Mouse (Mus musculus): Measurements from ENCODE around the gene 2010111I01Rik.
"Not testable (repeated sequence)": the region's sequence is repeated elsewhere in the genome, so short reads cannot be mapped to it uniquely, and the experiment has no call there.

Gene 2010111I01Rik

DNA sequence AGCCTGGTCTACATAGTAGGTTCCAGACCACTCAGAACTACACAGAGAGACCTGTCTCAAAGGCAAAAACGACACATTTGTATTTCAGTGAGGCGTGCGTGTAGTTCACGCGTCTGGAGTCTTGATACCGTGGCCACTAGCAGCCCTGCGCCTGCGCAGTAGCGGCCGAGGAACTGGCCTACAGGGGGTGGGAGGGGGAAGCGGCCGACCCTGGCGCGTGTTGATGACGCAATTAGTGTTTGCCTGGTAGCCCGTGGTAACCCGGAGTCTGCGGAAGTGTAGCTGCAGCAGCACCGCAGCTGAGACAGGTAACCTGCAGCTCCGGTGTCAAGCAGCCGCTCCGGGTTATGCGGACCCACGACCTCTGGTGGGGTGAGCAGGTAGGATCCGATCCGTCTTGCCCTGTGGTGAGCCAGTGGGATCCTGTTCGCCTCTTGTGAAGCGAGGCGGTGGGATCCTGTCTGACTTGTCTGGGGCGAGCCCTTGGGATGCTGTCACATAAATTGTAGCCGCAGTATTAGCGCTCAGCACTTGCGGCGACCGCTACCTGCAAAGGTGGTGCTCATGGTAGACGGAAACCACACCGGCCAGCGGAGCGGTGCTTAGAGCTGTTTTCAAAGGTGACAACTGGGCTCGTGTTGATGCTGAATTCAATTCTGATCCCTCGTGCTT lies at the start of gene 2010111I01Rik:
Gene 2010111I01Rik, plus strand, starts transcription at position 254 of the 672 bp plus-strand sequence.
- DNase-seq = peak; percentile 98

DNA sequence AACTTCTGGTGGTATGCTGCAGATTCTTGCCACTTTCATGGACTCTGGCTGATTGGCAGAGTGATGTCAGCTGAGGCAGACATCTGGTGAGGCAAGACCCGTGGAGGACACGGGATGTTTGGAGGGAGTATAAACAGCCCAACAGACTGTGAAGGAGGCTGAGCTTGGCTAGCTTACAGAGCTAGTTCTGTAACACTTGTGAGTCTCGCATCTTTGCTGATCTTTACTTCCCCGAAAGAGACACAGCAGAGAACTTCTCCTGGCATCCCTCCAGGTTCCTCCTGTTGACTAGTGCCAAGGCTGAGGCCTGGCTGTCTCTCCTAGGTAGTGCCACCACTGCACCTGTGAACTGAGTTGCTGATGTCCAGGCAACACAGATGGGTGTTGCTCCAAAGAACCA lies 48.0 kb upstream of the 2010111I01Rik start:
- DNase-seq = no peak

DNA sequence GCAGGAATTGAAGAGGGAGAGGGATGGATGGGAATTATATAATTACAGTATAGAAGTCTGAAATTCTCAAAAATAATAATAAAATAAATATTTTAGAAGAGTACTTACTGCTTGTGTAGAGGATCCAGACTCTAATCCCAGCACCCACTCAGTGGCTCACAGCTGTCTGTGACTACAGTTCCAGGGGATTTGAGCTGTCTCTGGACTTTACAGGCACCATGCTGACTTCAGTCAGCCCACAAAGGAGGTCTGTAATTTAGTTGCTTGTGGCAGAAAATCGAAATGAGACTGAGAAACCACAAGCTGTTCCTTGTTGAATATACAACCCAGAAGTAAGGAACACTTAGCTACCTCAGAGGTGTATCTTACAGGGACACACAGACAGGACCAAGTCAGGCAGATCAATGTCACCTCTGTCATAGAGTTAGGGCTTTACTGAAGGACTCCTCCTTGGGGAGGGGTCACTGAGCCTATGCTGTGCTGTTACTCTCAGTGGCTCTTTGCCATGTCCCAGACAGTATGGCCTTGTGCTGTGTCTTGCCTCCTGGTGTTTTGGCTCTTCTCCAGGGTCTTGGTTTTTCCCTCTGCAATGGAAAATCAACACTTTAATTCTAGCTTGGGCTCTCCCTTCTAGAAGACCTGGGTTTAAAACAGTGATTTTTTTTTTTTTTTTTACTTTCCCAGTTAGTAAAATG lies 47.1 kb upstream of the 2010111I01Rik start:
- DNase-seq = no peak

DNA sequence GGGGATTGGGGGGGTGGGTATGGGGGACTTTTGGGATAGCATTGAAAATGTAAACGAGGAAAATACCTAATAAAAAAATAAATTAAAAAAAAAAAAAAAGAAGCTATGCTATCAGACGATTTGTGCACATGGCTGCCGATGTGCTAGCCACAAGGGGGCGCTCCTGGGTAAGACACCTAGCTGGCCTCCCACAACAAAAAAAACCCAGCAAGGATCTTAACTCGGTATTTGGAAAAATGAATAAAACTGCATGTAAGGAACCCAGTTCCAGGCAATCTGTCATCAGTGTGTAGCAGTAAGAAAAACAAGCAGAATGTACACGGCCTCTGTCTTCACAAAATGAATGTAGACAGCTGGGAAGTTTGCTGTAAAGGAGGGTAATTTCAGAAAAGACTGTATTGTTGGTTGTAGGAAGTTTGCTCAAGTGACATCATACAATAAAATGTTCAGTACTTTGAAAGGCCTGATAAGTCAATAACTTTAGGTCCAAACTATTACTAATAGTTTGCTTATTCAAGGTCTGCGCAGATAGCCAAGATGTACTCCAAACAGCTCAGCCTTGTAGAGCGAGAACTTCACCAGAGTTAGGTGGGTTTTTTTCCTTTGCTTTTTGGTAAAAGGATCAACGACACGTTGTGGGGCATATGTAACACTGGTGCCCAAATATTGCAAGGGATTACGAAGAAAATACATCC lies 44.9 kb upstream of the 2010111I01Rik start:
- DNase-seq = peak; percentile 70

DNA sequence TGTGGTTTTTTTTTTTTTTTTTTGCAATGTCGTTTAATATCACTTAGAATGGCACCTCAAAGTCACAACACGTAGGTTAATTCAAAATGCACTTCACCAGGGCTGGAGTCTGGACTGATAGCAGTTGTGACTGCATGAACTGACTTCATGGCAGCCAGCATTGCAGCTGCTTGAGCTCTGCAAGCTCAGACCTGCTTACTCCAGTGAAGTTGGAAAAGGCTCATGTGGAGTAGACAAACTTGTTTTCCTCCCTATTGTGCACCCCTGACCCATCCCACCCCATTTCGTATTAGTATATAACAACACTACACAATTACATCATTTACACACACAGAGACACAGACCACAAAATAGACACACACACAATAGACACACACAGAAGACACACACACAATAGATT lies 42.0 kb upstream of the 2010111I01Rik start:
- DNase-seq = no peak

DNA sequence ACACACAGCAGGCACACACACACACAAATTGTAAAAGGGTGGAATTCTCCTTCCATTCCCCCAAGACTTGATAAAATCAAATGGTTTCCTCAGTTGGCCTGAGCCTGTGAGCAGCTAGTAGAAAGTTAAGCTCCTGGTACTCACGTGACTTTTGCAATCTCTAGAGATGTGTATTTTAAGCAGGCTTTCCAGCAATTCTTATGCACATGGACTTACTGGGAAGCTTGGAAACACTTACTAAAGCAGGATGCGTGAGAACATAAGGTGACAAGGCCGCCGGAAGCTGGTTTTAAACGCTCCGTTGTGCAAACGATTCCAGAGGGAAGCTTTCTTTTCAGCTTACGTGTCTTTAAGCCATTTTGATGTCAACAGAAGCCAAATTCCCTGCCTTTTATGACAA lies 41.5 kb upstream of the 2010111I01Rik start:
- DNase-seq = no peak

DNA sequence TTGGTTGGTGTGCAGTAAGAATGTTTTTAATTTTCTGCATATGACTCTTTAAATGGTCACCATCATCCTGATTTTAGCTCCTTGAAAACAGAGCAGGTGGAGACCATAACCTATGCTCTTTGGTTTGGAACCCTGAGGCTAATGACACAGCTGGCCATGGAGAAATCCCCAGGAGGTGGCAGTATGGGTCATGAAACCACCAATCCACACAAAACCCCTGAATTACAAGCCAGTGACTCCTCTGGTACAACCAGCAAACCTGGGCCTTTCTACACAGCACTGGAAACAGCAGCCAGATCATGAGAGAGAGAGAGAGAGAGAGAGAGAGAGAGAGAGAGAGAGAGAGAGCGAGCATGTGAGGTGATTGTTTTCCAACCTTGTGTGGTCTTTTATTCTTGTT lies 38.2 kb upstream of the 2010111I01Rik start:
- DNase-seq = peak; percentile 44

DNA sequence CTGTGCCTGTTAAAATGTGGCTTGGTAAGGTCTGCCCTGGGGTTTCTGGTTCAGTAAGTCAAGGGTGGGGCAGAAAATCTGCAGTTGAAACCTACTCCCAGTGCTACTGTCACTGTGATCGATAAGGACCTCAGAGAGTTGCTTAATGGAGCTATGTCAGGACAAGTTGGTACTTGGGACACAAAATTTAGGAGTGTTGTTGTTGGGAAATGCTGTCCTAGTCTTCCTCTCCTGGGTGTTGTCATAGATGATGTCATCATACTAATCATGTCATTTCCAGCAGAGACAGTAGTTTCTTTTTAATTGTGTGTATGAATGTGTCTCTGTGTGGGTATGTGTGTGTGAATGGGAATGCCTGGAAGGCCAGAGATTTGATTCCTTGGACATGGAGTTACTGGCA lies 37.2 kb upstream of the 2010111I01Rik start:
- no peak for DNase-seq

DNA sequence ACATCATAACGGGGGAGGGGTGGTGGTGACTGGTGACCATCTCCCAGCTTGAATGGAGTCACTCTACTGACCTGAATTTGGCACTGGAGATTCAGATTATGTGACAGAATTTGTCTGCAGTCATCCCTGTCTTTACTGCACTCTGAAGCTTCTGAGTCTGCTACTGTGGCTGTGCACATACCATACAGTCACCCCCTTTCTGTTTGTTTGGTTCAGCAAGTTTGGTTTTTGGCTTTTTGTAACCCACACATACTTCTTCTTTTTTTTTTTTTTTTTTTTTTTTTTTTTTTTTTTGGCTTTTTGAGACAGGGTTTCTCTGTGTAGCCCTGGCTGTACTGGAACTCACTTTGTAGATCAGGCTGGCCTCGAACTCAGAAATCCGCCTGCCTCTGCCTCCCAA lies 35.5 kb upstream of the 2010111I01Rik start:
- DNase-seq = not testable (repeated sequence)

DNA sequence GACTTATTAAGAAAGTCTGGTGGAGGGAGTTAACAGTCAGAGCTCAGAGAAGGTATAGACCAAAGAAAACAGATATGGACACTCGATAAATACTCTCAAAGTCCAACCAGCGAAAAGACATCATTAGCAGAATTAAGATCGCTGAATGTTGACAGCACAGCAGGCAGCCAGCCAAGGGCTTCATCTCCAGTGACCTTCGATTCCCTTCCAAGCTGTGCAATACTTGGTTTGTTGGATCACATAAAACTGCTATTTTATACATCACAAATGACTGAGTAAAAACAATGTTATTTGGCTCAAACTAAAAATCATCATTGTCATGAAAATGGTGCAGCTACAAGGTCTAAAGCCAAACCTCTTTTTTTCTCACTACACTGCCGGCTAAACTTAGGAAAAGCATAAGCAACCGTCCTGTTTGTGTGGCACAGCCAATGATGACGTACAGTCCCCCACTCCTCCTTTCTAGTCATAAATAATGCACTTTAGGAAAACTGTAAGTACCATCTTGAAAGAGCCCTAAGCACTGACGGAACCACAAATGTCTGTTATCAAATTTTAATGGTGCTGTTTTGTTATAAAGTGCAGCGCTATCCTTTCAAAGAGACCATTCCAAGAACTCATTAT lies 34.8 kb upstream of the 2010111I01Rik start:
- DNase-seq = no peak

DNA sequence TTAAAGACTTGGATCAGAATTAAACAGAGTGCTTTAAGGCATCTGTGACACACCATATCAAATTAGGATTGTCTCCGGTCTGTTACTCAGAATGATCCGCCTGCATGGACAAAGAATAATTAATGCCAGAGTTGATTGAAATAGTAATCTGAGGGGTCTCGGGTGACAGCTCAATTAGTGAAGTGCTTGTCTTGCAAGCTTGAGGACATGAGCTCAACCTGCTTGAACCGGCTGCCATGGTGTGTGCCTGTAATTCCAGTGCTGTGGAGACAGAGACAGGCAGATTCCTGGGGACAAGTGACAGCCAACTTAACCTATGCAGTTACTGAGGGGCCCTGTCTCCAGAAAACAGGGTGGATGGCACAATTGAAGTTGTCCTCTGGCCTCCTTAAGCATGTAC lies 32.2 kb upstream of the 2010111I01Rik start:
- no peak for DNase-seq

DNA sequence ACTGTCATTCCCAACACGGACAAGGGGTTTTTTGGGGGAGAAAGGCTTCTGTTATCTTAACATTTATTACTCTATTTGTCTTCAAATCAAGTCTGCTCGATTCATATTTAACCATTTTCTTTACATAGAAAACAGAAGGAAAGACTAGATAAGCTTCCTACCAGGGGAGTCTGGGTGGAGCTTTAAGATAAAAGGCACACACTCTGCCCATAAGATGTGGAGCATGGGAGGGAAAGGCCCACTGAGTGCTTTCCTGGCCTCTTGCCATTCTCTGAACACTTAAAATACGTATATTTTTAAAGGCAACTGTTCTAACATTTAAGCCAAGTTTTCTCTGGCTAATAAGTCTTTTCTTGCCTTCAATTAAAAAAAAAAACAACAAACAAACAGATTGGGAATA lies 25.3 kb upstream of the 2010111I01Rik start:
- DNase-seq = no peak

DNA sequence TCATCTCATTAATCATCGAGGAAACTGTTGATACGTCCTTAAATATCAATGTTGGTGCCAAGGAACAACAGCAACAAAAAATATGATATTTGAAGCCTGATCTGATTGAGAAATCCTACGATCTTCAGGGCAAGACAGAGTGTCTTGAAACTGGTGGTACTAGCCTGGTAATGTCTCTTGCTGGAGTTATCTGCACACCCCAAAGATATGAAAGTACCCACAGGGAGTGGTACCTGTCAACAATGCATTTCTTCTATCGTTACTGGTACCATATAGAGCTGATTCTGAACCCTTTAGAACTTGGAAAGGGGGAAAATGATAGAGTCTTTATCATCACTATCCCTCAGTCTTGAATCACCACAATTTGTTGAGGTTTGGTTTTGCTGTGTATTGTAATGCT lies 24.9 kb upstream of the 2010111I01Rik start:
- DNase-seq = no peak

DNA sequence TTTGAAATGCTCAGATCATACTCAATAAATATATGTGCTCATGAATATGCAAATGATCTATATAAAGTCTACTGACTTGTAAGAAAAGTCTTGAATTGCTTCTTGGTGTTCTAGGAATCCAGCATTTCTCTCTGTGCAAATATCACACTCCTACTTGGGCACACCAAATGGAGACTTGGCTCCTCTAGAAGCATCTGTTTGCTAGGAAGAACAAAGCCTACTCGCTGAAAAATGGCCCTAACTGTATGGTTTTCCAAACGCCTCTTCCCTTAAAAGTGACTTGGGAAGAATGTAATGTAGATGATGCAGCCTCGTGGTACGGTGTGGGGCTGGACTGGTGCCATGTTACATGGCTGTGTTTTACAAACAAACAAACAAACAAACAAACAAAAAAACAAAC lies 24.0 kb upstream of the 2010111I01Rik start:
- DNase-seq = no peak

DNA sequence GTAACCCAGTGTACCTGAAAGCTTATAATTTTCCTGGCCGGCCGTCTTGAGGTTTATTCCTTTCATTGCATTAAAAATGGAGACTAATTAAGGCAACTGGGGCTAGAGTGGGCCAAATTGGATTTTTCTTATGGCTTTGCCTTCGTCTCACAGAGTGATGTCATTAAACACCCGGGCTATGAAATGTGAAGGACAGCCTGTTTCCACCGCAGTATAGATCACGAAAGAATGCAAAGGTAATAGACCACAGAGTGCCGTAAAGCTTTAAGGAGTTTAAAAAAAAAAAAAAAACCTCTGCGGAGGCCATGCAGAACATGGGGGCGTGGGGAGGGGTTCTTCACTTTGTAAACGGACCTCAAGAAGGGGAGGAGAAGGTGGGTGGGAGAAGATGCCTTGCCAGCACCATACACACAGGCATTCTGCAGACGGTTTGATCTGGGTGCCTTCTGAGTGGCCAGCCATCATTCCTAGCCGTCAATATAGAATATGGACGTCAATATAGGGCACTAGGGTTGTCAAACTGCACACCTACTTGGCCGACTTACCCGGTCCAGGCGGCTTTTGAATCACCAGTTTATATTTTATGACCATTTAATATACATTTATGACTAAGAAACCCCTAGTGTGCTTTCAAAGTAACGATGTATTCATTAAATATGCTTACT lies 23.2 kb upstream of the 2010111I01Rik start:
- DNase-seq = no peak

DNA sequence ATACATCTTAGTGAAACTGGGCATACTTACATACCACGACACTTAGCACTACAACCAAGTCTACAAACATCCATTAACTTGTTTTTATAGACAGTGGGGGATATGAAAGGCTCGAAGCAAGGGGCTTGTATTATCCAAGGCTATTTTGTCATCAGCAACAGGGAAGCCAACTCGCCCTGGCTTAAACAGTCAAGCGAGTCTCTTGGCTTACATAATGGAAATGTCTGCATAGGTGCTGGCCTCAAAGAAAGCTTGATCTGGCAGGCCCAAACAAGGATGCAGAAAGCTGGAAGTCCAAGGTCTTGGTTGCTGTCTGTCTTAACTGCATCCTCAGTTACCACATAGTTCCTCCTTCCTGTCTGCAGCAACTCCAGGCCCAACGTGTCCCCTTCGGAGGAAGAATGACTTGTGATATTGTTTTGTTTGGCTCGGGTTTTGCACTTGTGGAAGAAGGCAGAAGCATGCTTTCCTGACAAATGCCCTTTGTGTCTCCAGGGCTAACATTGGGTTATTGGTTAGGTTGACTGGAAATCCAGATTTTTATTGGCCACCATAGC lies 21.3 kb upstream of the 2010111I01Rik start:
- DNase-seq = no peak

DNA sequence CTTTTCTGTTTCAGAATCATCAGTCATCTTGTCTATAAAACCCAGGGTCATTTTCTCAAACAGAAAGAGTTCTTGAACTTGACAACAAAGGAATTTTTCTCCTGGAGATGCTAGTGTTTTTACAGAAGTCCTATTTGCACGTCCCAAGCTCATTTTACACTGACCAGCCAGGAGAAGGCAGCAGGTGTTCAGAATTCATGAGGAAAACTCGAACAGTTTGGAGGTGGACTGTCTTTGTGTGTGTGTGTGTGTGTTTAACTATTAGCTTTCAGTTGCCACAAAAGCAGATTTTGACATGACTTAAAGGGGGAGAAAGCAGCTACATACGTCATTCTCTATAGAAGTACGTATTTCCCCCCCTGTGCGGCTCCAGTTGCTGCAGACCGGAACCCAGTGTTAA lies 20.6 kb upstream of the 2010111I01Rik start:
- no peak for DNase-seq

DNA sequence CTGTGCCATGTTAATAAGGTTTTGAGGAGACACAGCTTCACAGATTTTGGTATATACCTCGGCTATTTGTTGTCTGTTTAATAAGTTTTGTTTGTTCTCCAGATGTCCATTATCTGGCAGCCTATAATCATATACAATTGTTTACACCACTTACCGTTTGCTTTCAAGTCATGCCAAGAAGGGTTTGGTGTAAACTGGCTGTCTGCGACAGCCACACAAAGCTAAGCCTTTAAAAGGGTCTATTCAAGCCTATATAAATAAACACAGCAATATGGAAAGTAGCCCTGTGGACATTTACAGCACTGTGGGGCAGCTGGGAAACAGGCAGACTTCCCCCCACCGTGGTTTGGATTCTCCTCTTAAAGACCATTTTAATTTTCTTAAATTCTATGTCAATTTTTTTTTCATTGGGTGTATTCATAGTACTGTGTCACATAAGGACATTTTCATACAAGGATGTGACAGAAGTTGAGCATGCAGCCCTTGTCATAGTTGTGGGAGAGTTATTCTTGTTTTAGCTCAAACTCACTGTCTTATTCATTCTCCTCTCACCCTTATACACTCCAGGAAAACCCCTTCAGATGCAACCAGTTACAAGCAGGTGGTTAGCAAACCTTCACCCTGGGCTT lies 15.0 kb upstream of the 2010111I01Rik start:
- DNase-seq = no peak

DNA sequence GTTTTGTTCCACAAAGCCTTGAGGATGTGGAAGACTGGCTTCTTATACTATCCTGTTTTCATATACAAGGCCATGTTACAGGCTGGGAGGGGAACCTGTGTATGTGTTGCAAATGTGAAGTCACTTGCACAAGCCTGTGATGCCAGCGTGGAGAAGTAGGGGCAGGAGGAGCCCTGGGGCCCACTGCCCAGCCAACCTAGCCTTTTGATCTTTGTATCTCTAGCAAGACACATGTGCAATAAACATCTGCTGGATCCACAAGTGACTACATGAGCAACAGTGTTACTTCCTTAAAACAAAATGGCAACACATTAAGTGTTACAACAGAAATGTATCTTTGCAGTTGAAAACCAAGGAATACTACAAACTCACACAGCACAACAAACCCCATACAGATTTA lies 13.1 kb upstream of the 2010111I01Rik start:
- no peak for DNase-seq

DNA sequence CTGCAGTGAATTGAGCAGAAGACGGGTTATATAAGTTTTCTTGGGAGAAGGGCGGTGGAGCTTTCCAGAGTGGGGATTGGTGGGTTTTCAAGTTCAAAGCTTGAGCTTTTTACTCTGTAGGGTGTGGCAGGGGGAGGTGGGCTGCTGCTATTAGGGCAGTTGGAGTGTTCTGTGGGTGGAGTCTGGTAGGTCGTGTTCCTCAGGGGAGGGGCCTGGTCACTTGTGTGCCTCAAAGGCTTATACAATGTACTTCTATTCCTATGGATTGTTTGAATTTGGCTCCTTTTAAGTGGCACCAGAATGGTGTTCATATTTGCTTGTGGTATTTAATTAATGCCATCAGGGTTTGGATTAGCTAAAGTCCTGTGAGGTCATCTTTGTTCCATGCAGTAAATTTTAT lies 12.6 kb upstream of the 2010111I01Rik start:
- no peak for DNase-seq

DNA sequence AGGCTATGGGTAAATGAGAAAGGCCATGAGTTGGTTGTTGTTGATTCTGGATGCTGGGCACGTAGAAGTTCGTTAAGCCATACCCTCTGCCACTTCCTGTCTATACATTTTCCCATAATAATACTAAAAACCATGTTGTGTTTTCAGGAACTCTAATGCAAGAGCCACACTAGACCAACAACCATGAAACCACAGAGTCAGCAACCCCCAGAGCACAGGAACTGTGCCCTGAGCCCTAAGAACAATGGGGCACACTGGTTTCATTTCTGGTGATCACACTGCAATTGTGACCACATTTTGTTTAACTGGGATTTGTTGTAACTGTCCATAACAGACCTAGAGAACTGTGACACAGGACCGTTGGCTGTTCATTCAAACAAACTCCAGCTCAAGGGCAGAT lies 12.1 kb upstream of the 2010111I01Rik start:
- DNase-seq = no peak

DNA sequence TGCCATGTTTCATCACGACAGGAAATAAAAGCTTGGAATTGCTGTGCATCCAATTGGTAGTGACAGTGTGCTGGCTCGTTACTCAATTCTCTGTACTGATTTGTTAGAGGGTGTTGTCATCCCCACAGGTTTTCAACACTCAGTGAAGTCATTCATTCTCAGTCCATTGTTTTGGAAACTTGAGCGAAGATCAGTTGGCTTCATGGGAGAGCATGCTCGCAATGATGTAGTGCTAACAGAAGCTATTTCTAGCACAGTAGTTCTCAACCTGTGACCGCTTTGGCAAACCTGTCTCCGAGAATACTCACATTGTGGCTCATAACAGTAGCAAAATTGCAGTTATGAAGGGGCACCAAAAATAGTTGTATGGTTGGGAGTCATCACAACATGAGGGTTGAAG lies 8.7 kb upstream of the 2010111I01Rik start:
- DNase-seq = no peak
